Mouse (Mus musculus) megakaryocyte, embryonic 14.5 days (primary cell): ENCODE measurements around the gene Dnah1. TPM values are rescaled to one million over a fixed set of nuclear protein-coding genes. Genes with fewer than 3 reads are reported as not detected.

Experiments
- H3K27me3 ChIP-seq: replicated peaks from 2 replicates; pipeline ENCODE3; 2012; ENCODE audit warnings: inconsistent platforms
- H3K36me3 ChIP-seq: replicated peaks from 2 replicates; pipeline ENCODE3; 2012; ENCODE audit warnings: low read length, inconsistent platforms, mixed read lengths
- H3K4me1 ChIP-seq: 2 replicates; pipeline ENCODE4 v1.6.1; 2012; ENCODE audit warnings: inconsistent platforms
- H3K4me3 ChIP-seq: replicated peaks from 2 replicates; pipeline ENCODE3; 2012; ENCODE audit warnings: moderate library complexity, mild to moderate bottlenecking, inconsistent platforms
- H3K9me3 ChIP-seq: 2 replicates; pipeline ENCODE4 v1.6.1; 2012; ENCODE audit warnings: inconsistent platforms
- FLI1 ChIP-seq: IDR thresholded peaks from 2 replicates; pipeline ENCODE4 v1.6.1; 2012; ENCODE audit warnings: low read length, inconsistent platforms, mixed read lengths
- GATA1 ChIP-seq: IDR thresholded peaks from 3 replicates; pipeline ENCODE4 v1.6.1; 2012; ENCODE audit warnings: mixed read lengths, low read length, inconsistent platforms, borderline replicate concordance
- polyA plus RNA-seq: library from polyadenylated mRNA; stranded (reverse); fragments of >175 nt; gene quantifications from 2 replicates; pipeline ENCODE4 v1.2.3, GENCODE M21; 2012; ENCODE audit warnings: low replicate concordance; ENCODE audit not compliant: insufficient read depth

Dnah1 gene
- polyA plus RNA-seq, 1 experiment, result 0.06 TPM

DNA sequence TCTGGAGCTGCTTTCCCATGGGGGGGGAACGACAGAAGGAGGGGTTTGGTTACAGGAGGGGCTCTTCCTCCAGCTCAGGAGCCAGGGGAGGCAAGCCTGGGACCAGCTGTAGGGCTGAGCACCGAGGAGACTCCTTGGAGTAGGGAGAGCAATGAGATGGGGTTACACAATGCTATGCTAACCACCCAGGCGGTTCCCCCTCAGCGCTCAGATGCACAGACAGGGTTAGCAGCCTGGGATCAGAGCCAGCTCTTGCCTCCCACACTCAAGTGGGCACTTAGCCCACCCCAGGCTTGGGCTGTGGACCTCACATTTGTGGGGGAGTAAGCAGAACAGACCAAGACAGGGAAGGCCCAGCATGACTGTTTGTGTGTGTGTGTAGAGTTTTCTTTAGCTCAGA lies 96.7 kb downstream of the Dnah1 start:
- Histone ChIP-seq H3K4me3 (no peak overlapping the region), H3K9me3 (no peaks in the 10 kb centered on the region), H3K36me3 (no peaks in the 10 kb centered on the region), H3K4me1 (peaks cover 49% of the 10 kb centered on the region), H3K27me3 (peaks cover 71% of the 10 kb centered on the region)
- no peak for TF ChIP-seq FLI1
- TF ChIP-seq GATA1, result no peak

DNA sequence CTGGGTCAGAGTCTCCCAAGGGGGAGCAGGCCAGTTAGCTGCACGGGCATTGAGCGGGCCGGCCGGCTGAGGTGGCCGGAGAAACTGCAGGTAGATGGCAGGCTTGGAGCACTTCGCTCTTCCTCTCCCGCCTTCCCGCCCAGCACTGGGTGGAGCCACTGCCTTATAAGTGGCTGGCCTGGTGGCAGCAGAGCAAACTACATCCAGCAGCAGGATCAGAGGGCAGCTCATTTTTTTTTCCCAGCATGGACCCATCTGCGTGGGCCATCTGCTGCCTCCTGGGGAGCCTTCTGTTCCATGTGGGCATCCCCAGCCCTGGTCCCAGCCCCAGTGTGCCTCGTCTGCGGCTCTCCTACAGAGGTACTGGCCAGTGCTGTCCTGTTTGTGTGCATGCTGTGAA lies 106.0 kb downstream of the Dnah1 start, which contains the start of gene Sema3g:
TSS of gene Sema3g (plus strand) at position 195 of the 400 bp plus-strand sequence.
- TF ChIP-seq GATA1 (no peak), FLI1 (no peak)
- peaks cover 50% of the 10 kb centered on the region for H3K4me1 ChIP-seq
- no peaks in the 10 kb centered on the region for H3K36me3 ChIP-seq
- no peaks in the 10 kb centered on the region for H3K9me3 ChIP-seq
- H3K27me3 ChIP-seq, result peaks cover 56% of the 10 kb centered on the region
- peak within 1 kb of the TSS; percentile 77 for H3K4me3 ChIP-seq

DNA sequence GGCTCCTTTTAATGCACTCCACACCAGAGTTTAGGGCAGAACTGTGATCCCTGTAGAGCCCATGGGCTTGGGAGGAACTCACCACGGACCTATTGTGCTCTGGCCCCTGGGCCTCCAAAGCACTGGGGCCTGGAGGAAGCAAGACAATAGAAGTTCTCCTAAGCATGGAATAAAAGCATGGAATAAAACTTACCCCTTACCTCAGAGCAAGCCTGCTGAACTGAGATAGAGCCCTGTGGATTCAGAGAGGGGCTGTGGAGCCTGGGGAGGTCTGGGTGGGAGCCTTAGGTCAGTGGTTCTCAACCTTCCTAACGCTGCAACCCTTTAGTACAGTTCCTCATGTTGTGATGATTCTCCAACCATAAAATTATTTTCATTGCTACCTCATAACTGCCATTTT lies 106.8 kb downstream of the Dnah1 start, which contains the start of gene Nisch:
TSS of gene Nisch (minus strand) at position 101 of the 400 bp plus-strand sequence.
- TF ChIP-seq GATA1 (no peak), FLI1 (no peak)
- Histone ChIP-seq H3K36me3 (no peaks in the 10 kb centered on the region), H3K9me3 (no peaks in the 10 kb centered on the region), H3K27me3 (peaks cover 57% of the 10 kb centered on the region), H3K4me3 (peak within 1 kb of the TSS; percentile 77), H3K4me1 (peaks cover 50% of the 10 kb centered on the region)

- Histone ChIP-seq H3K9me3 (no peaks in the 10 kb centered on the region), H3K36me3 (peaks cover 5% of the 10 kb centered on the region), H3K4me3 (peak overlapping the region; percentile 24), H3K4me1 (peaks cover 50% of the 10 kb centered on the region), H3K27me3 (peaks cover 52% of the 10 kb centered on the region)
- TF ChIP-seq GATA1 (no peak), FLI1 (no peak)
These were observed 108.3 kb downstream of the Dnah1 start for GRCm38 (mm10) chr14:31215157-31216002.

DNA sequence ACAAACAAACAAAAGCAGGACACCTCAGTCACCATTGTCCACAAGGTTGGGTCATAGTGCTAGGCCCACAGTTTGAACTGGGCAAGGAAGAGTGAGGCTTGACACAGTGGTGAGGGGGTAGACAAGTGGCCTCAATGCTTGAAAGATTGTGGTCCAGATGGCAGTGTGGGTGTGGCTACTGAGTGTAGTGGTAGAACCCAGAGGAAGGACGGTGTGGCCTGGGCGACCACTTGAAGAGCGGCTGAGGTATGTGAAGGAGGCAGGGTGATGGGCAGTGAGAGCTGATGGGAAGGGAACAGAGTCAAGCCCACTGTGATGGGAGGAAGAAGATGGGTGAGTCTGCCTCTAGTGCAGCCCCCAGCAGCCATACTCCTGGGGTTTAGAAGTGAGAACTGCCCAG lies 109.0 kb downstream of the Dnah1 start:
- H3K36me3 ChIP-seq, result peaks cover 5% of the 10 kb centered on the region
- H3K27me3 ChIP-seq, result peaks cover 56% of the 10 kb centered on the region
- no peaks in the 10 kb centered on the region for H3K9me3 ChIP-seq
- H3K4me1 ChIP-seq, result peaks cover 50% of the 10 kb centered on the region
- peak overlapping the region; percentile 65 for H3K4me3 ChIP-seq
- TF ChIP-seq FLI1 (no peak), GATA1 (no peak)

- H3K27me3 ChIP-seq, result peaks cover 55% of the 10 kb centered on the region
- TF ChIP-seq GATA1 (no peak), FLI1 (no peak)
- peaks cover 49% of the 10 kb centered on the region for H3K4me1 ChIP-seq
These were observed 109.8 kb downstream of the Dnah1 start for GRCm38 (mm10) chr14:31213868-31214267.

GRCm38 (mm10) chr14:31212499-31212898 lies 111.2 kb downstream of the Dnah1 start:
- Histone ChIP-seq H3K4me1 (peaks cover 44% of the 10 kb centered on the region), H3K36me3 (peaks cover 5% of the 10 kb centered on the region), H3K9me3 (no peaks in the 10 kb centered on the region), H3K27me3 (peaks cover 50% of the 10 kb centered on the region), H3K4me3 (no peak overlapping the region)
- TF ChIP-seq GATA1 (no peak), FLI1 (no peak)

More at GRCm38 (mm10) chr14:31213868-31214267, 109.8 kb downstream of the Dnah1 start:
- no peak overlapping the region for H3K4me3 ChIP-seq
- no peaks in the 10 kb centered on the region for H3K9me3 ChIP-seq
- H3K36me3 ChIP-seq, result peaks cover 5% of the 10 kb centered on the region

DNA sequence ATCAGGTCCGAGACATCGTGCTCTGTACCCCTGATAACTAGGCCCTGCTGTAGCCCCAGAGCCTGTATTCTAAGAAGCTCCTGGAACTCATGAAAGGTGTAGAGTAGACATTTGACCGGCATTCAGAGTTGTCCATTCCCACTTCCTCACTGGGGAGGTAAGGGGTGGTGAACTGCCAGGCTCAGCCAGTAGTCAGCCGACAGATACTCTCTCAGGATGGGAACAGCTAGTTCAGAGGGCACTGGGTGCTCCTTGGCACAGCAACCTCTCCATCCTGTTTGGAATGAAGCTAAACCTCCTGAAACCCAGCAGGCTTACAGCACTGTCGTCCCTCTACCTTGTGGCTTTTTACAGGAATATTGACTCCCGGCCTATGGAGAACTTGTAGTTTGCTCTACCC lies 111.8 kb downstream of the Dnah1 start:
- TF ChIP-seq FLI1 (no peak), GATA1 (no peak)
- H3K27me3 ChIP-seq, result peaks cover 48% of the 10 kb centered on the region
- no peak overlapping the region for H3K4me3 ChIP-seq
- H3K4me1 ChIP-seq, result peaks cover 47% of the 10 kb centered on the region
- H3K36me3 ChIP-seq, result peaks cover 5% of the 10 kb centered on the region
- no peaks in the 10 kb centered on the region for H3K9me3 ChIP-seq

Other genes starting within 250 kb of the Dnah1 start
- gene Smim4, start 194.9 kb downstream of the Dnah1 start, polyA plus RNA-seq, result 75.6 and 108 TPM in 2 replicates
- gene Nt5dc2, start 192.8 kb downstream of the Dnah1 start, polyA plus RNA-seq, result 31.4 and 70.8 TPM in 2 replicates
- 5.0 and 11.7 TPM in 2 replicates for gene Stab1, start 155.3 kb downstream of the Dnah1 start, polyA plus RNA-seq
- gene Tnnc1, start 115.6 kb downstream of the Dnah1 start, polyA plus RNA-seq, result 0.23 TPM in 1 of 2 replicates, not detected in the other
- 148 and 152 TPM in 2 replicates for gene Nisch, start 107.0 kb downstream of the Dnah1 start, polyA plus RNA-seq
- not detected in 2 replicates for gene Sema3g, start 106.0 kb downstream of the Dnah1 start, polyA plus RNA-seq
- 0.93 and 1.7 TPM in 2 replicates for gene Phf7, start 72.6 kb downstream of the Dnah1 start, polyA plus RNA-seq
- 52.1 and 63.2 TPM in 2 replicates for gene Bap1, start 72.4 kb downstream of the Dnah1 start, polyA plus RNA-seq
- gene Capn7, start 12.7 kb upstream of the Dnah1 start, polyA plus RNA-seq, result 0.60 and 1.9 TPM in 2 replicates
- gene Sh3bp5, start 112.2 kb upstream of the Dnah1 start, polyA plus RNA-seq, result 2.2 TPM in 1 of 2 replicates, not detected in the other
- 33.2 and 37.0 TPM in 2 replicates for gene Eaf1, start 170.5 kb upstream of the Dnah1 start, polyA plus RNA-seq
- gene Mettl6, start 171.1 kb upstream of the Dnah1 start, polyA plus RNA-seq, result 2.9 TPM in 1 of 2 replicates, not detected in the other